Mouse (Mus musculus): ENCODE measurements around the gene Duxf3.
"Not testable (repeated sequence)": the region's sequence is repeated elsewhere in the genome, so short reads cannot be mapped to it uniquely, and the experiment has no call there.

DNA sequence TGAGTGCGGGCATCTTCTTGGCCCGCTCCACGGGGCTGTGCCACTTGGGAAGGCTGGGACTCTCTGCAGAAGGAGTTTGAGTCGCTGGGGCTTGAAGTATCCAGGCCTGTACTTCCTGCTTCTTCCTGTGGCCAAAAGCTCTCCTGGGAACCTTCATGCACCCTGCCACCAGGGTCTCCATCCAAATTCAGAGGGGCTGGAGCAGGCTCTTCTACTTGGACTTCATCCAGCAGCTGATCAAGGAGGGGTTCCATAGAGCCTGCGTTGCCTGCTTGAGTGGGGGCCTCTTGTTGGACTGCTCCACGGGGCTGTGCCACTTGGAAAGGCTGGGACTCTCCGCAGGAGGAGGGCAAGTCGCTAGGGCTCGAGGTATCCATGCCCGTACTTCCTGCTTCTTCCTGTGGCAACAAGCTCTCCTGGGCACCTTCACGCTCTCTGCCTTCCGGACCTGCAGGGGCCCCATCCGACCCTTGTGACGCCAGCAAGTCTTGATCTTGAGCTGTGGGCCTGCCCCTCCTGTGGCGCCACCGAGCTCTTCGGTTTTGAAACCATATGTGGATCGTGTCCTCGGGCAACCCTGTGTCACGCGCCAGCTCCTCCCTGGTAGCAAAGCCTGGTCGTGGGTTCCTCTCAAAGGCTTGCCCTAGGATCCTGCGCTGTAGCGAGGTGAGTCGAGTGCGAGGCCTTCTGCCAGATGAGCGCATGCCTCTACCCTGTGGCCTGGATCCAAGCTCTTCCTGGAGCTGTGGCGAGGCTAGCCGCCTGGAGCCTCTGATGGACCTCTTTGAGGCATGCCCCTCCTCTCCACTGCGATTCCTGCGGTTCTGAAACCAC is 8.3 kb downstream of the Duxf3 start:
- not testable (repeated sequence) for TF ChIP-seq REST (IDR thresholded peaks at IDR 0.05; ENCODE audit: insufficient read depth, insufficient read length); POLR2A (IDR thresholded peaks at IDR 0.05; ENCODE audit: insufficient read length, low read depth); TCF12 (IDR thresholded peaks at IDR 0.05; ENCODE audit: insufficient read depth, poor library complexity, severe bottlenecking)
